In the genomic region with DNA sequence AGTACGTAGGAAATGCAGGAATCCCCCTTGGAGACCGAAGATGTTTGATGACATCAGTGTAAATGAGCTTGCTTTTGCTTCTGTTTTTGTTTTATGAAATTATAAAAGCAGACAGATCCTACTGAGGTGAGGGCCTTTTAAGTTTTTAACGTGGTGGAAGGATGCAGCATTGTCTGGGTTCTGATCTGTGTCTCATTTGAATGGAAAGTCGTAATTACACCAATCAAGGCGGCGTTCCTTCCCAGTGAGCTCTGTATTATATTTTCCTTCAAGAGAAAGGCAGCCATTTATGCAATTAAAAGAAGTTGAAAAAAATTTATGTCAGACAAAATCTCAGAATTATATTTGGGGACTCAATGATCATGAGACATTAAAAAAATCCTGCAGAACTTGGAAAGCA, we compare ENCODE assay signal across 33 mouse cellular contexts.
"Had no signal": no experiment of that assay in that cellular context is flagged by ENCODE, and none has a peak within 500 bp of the region (broad histone marks: within the 10 kb centered on the region; RNA-seq: fewer than 3 reads in every experiment).

No protein-coding gene starts in this region.

- DNase-seq: heart, postnatal 10 days; heart, postnatal 14 days; heart, postnatal 36 days; heart, postnatal 4 days; kidney, adult 11 months; kidney, adult 18-20 months; kidney, adult 2 months; kidney, adult 8-10 months; kidney, adult 9 months; kidney, postnatal 10 days; kidney, postnatal 14 days; kidney, postnatal 25 days; kidney, postnatal 36 days; kidney, postnatal 4 days; layer of hippocampus, adult 9-11 months; layer of hippocampus, postnatal 36 days had no signal

- H3K9me3 ChIP-seq: heart, embryonic 13.5 days; heart, embryonic 15.5 days; hindbrain, embryonic 10.5 days; hindbrain, embryonic 12.5 days; hindbrain, embryonic 13.5 days; hindbrain, embryonic 15.5 days; intestine, embryonic 15.5 days; kidney, embryonic 15.5 days had no signal

- H3K27me3 ChIP-seq: heart, embryonic 13.5 days; heart, embryonic 15.5 days; hindbrain, embryonic 12.5 days; hindbrain, embryonic 13.5 days; hindbrain, embryonic 15.5 days; intestine, embryonic 15.5 days; kidney, embryonic 15.5 days had no signal

- ATAC-seq: hindbrain, embryonic 16.5 days; hindbrain, postnatal 0 days; inflammation-experienced regulatory T-cells, adult 6 months; intestine, embryonic 15.5 days; intestine, embryonic 16.5 days; intestine, postnatal 0 days had no signal

- H3K27ac ChIP-seq: heart, embryonic 13.5 days; heart, embryonic 15.5 days; hindbrain, embryonic 10.5 days; hindbrain, embryonic 12.5 days; hindbrain, embryonic 13.5 days; hindbrain, embryonic 14.5 days; hindbrain, embryonic 15.5 days; hindbrain, postnatal 0 days; intestine, embryonic 15.5 days; kidney, embryonic 15.5 days; kidney, postnatal 0 days; layer of hippocampus, adult 2 months; left cerebral cortex, adult 2 months had no signal

- H3K4me2 ChIP-seq: heart, embryonic 13.5 days; heart, embryonic 15.5 days; hindbrain, embryonic 12.5 days; hindbrain, embryonic 13.5 days; hindbrain, embryonic 14.5 days; hindbrain, embryonic 15.5 days; intestine, embryonic 15.5 days; kidney, embryonic 15.5 days had no signal

- H3K4me1 ChIP-seq: heart, embryonic 13.5 days; heart, embryonic 15.5 days; hindbrain, embryonic 10.5 days; hindbrain, embryonic 12.5 days; hindbrain, embryonic 13.5 days; hindbrain, embryonic 15.5 days; intestine, embryonic 15.5 days; kidney, embryonic 15.5 days had no signal

- H3K9ac ChIP-seq: heart, embryonic 13.5 days; heart, embryonic 15.5 days; hindbrain, embryonic 12.5 days; hindbrain, embryonic 13.5 days; hindbrain, embryonic 14.5 days; hindbrain, embryonic 15.5 days; intestine, embryonic 15.5 days; kidney, embryonic 15.5 days had no signal

- H3K4me3 ChIP-seq: heart, embryonic 13.5 days; heart, embryonic 15.5 days; hindbrain, embryonic 10.5 days; hindbrain, embryonic 12.5 days; hindbrain, embryonic 13.5 days; hindbrain, embryonic 15.5 days; intestine, embryonic 15.5 days; kidney, embryonic 15.5 days; layer of hippocampus, adult 2 months; left cerebral cortex, adult 2 months had no signal

- H3K36me3 ChIP-seq: heart, embryonic 13.5 days; heart, embryonic 15.5 days; hindbrain, embryonic 10.5 days; hindbrain, embryonic 12.5 days; hindbrain, embryonic 13.5 days; hindbrain, embryonic 15.5 days; intestine, embryonic 15.5 days; kidney, embryonic 15.5 days had no signal
